Mouse (Mus musculus): ENCODE data around the gene Tubb5. TPM values are rescaled to one million over a fixed set of nuclear protein-coding genes. Genes with fewer than 3 reads are reported as not detected.

Gene Tubb5
- 177 and 210 TPM in 2 replicates for polyA plus RNA-seq (2015; fragmentation: Nextera tagmentation; extraction: Ambion mirVana)

GRCm38 (mm10) chr17:35838122-35838544 lies at the start of gene Tubb5:
Tubb5 (minus strand) TSS chr17:35838306.

GRCm38 (mm10) chr17:35879245-35880057 lies 41.3 kb upstream of the Tubb5 start, which contains the start of gene Dhx16:
Dhx16 (plus strand) TSS chr17:35879819.

GRCm38 (mm10) chr17:35865481-35866280 lies 27.6 kb upstream of the Tubb5 start, which contains the start of gene Ppp1r18:
Ppp1r18 (plus strand) TSS chr17:35865593.

GRCm38 (mm10) chr17:35861198-35861857 lies 23.2 kb upstream of the Tubb5 start, which contains the start of gene Nrm:
Nrm (plus strand) TSS chr17:35861318.

GRCm38 (mm10) chr17:35841076-35841950 lies 3.2 kb upstream of the Tubb5 start, which contains the start of gene Mdc1:
Mdc1 (plus strand) TSS chr17:35841515.

GRCm38 (mm10) chr17:35822964-35823937 lies 14.9 kb downstream of the Tubb5 start, which contains the start of gene Flot1:
Flot1 (plus strand) TSS chr17:35823230.

GRCm38 (mm10) chr17:35821439-35822430 lies 16.4 kb downstream of the Tubb5 start, which contains the start of gene Ier3:
Ier3 (plus strand) TSS chr17:35821684.

Small RNA genes lying within 50 kb of the gene (microRNA-seq; reads per million reads assigned to microRNA genes)
- 0.42 to 1.0 reads per million in 2 experiments for gene Gm28033

Other genes with a start within 250 kb of the Tubb5 start
- not detected in 2 replicates for gene Sfta2, start 236.8 kb downstream of the Tubb5 start, polyA plus RNA-seq (2015; fragmentation: Nextera tagmentation; extraction: Ambion mirVana)
- gene Gm9573, start 211.7 kb downstream of the Tubb5 start, polyA plus RNA-seq (2015; fragmentation: Nextera tagmentation; extraction: Ambion mirVana): not detected in 2 replicates
- gene Mucl3, start 194.6 kb downstream of the Tubb5 start, polyA plus RNA-seq (2015; fragmentation: Nextera tagmentation; extraction: Ambion mirVana): not detected in 2 replicates
- 7.1 and 7.7 TPM in 2 replicates for gene Vars2, start 170.7 kb downstream of the Tubb5 start, polyA plus RNA-seq (2015; fragmentation: Nextera tagmentation; extraction: Ambion mirVana)
- 26.0 and 26.3 TPM in 2 replicates for gene Gtf2h4, start 164.6 kb downstream of the Tubb5 start, polyA plus RNA-seq (2015; fragmentation: Nextera tagmentation; extraction: Ambion mirVana)
- gene Ddr1, start 133.7 kb downstream of the Tubb5 start, polyA plus RNA-seq (2015; fragmentation: Nextera tagmentation; extraction: Ambion mirVana): 31.1 and 31.6 TPM in 2 replicates
- 25.3 and 27.7 TPM in 2 replicates for gene Ier3, start 16.6 kb downstream of the Tubb5 start, polyA plus RNA-seq (2015; fragmentation: Nextera tagmentation; extraction: Ambion mirVana)
- gene Flot1, start 15.1 kb downstream of the Tubb5 start, polyA plus RNA-seq (2015; fragmentation: Nextera tagmentation; extraction: Ambion mirVana): 68.5 and 77.6 TPM in 2 replicates
- gene Mdc1, start 3.2 kb upstream of the Tubb5 start, polyA plus RNA-seq (2015; fragmentation: Nextera tagmentation; extraction: Ambion mirVana): 1.5 and 2.0 TPM in 2 replicates
- 23.9 and 27.0 TPM in 2 replicates for gene Nrm, start 23.0 kb upstream of the Tubb5 start, polyA plus RNA-seq (2015; fragmentation: Nextera tagmentation; extraction: Ambion mirVana)
- gene Ppp1r18, start 27.3 kb upstream of the Tubb5 start, polyA plus RNA-seq (2015; fragmentation: Nextera tagmentation; extraction: Ambion mirVana): 15.3 and 21.1 TPM in 2 replicates
- gene Dhx16, start 41.5 kb upstream of the Tubb5 start, polyA plus RNA-seq (2015; fragmentation: Nextera tagmentation; extraction: Ambion mirVana): 11.4 and 12.8 TPM in 2 replicates
- 51.1 and 65.0 TPM in 2 replicates for gene 2310061I04Rik, start 59.1 kb upstream of the Tubb5 start, polyA plus RNA-seq (2015; fragmentation: Nextera tagmentation; extraction: Ambion mirVana)
- gene Atat1, start 71.8 kb upstream of the Tubb5 start, polyA plus RNA-seq (2015; fragmentation: Nextera tagmentation; extraction: Ambion mirVana): 13.1 and 13.8 TPM in 2 replicates
- 73.1 and 80.9 TPM in 2 replicates for gene Mrps18b, start 78.1 kb upstream of the Tubb5 start, polyA plus RNA-seq (2015; fragmentation: Nextera tagmentation; extraction: Ambion mirVana)
- gene Ppp1r10, start 78.1 kb upstream of the Tubb5 start, polyA plus RNA-seq (2015; fragmentation: Nextera tagmentation; extraction: Ambion mirVana): 17.9 and 26.3 TPM in 2 replicates
- gene Abcf1, start 131.5 kb upstream of the Tubb5 start, polyA plus RNA-seq (2015; fragmentation: Nextera tagmentation; extraction: Ambion mirVana): 62.2 and 75.8 TPM in 2 replicates
- 23.3 and 25.8 TPM in 2 replicates for gene Gnl1, start 141.5 kb upstream of the Tubb5 start, polyA plus RNA-seq (2015; fragmentation: Nextera tagmentation; extraction: Ambion mirVana)
- gene Prr3, start 141.9 kb upstream of the Tubb5 start, polyA plus RNA-seq (2015; fragmentation: Nextera tagmentation; extraction: Ambion mirVana): 8.5 and 10.2 TPM in 2 replicates
- 1.8 TPM in 2 replicates for gene H2-T24, start 182.3 kb upstream of the Tubb5 start, polyA plus RNA-seq (2015; fragmentation: Nextera tagmentation; extraction: Ambion mirVana)
- 10.8 and 13.2 TPM in 2 replicates for gene H2-T23, start 194.5 kb upstream of the Tubb5 start, polyA plus RNA-seq (2015; fragmentation: Nextera tagmentation; extraction: Ambion mirVana)
- gene H2-T22, start 204.4 kb upstream of the Tubb5 start, polyA plus RNA-seq (2015; fragmentation: Nextera tagmentation; extraction: Ambion mirVana): 11.7 and 13.4 TPM in 2 replicates
- not detected in 2 replicates for gene Gm6034, start 204.7 kb upstream of the Tubb5 start, polyA plus RNA-seq (2015; fragmentation: Nextera tagmentation; extraction: Ambion mirVana)
- gene Gm11127, start 220.1 kb upstream of the Tubb5 start, polyA plus RNA-seq (2015; fragmentation: Nextera tagmentation; extraction: Ambion mirVana): 0.12 TPM in 1 of 2 replicates, not detected in the other

Data from skeletal muscle tissue, postnatal 0 days (tissue).